Mouse (Mus musculus): Measurements from ENCODE around the gene Slc5a5. TPM values are rescaled to one million over a fixed set of nuclear protein-coding genes. Genes with fewer than 3 reads are reported as not detected.

The Slc5a5 gene
- polyA plus RNA-seq, 1 experiment from 2014 or later, result 0.31 TPM

- H3K27ac ChIP-seq (ENCODE audit: low read length), result peak overlapping the region; percentile 38; the same call in 1 of the 2 replicates
These were observed 26.5 kb downstream of the Slc5a5 start for GRCm38 (mm10) chr8:70866001-70866520.

GRCm38 (mm10) chr8:70865350-70866000 lies 27.1 kb downstream of the Slc5a5 start:
- Histone ChIP-seq H3K9ac (ENCODE audit: low read depth, low read length) (peak overlapping the region; percentile 59), H3K27ac (ENCODE audit: low read length) (peak overlapping the region; percentile 38), H3K4me1 (ENCODE audit: control insufficient read depth, insufficient read depth, low read length) (peaks cover 46% of the 10 kb centered on the region), H3K4me3 (ENCODE audit: low read length) (peak overlapping the region; percentile 53), H3K27me3 (replicated peaks; ENCODE audit: control insufficient read depth, insufficient read depth, low read length) (peaks cover 24% of the 10 kb centered on the region), H3K9me3 (ENCODE audit: control insufficient read depth, low read length) (no peaks in the 10 kb centered on the region), H3K36me3 (ENCODE audit: control insufficient read depth, insufficient read depth, low read length) (no peaks in the 10 kb centered on the region), H3K4me2 (ENCODE audit: low read depth, low read length) (peak overlapping the region; percentile 81)
- ATAC-seq, result peak; percentile 90
- under 1% methylated on average over 46 of the region's 46 CpGs for WGBS

More at GRCm38 (mm10) chr8:70866001-70866520, 26.5 kb downstream of the Slc5a5 start:
- peak; percentile 9 for ATAC-seq
- no peaks in the 10 kb centered on the region for H3K9me3 ChIP-seq (ENCODE audit: control insufficient read depth, low read length)
- H3K9ac ChIP-seq (ENCODE audit: low read depth, low read length), result peak overlapping the region; percentile 51
- peak overlapping the region; percentile 53 for H3K4me2 ChIP-seq (ENCODE audit: low read depth, low read length)
- no peaks in the 10 kb centered on the region for H3K36me3 ChIP-seq (ENCODE audit: control insufficient read depth, insufficient read depth, low read length)
- peaks cover 24% of the 10 kb centered on the region for H3K27me3 ChIP-seq (replicated peaks; ENCODE audit: control insufficient read depth, insufficient read depth, low read length)
- peak overlapping the region; percentile 53 for H3K4me3 ChIP-seq (ENCODE audit: low read length)
- 6% methylated on average over 12 of the region's 12 CpGs for WGBS
- H3K4me1 ChIP-seq (ENCODE audit: control insufficient read depth, insufficient read depth, low read length), result peaks cover 46% of the 10 kb centered on the region

- peak; percentile 10; the same call in 1 of the 2 replicates for ATAC-seq
- Histone ChIP-seq H3K4me2 (ENCODE audit: low read depth, low read length) (peak overlapping the region; percentile 81), H3K4me3 (ENCODE audit: low read length) (peak overlapping the region; percentile 53), H3K9ac (ENCODE audit: low read depth, low read length) (peak overlapping the region; percentile 59), H3K27ac (ENCODE audit: low read length) (peak overlapping the region; percentile 23), H3K9me3 (ENCODE audit: control insufficient read depth, low read length) (no peaks in the 10 kb centered on the region), H3K27me3 (replicated peaks; ENCODE audit: control insufficient read depth, insufficient read depth, low read length) (peaks cover 24% of the 10 kb centered on the region), H3K36me3 (ENCODE audit: control insufficient read depth, insufficient read depth, low read length) (no peaks in the 10 kb centered on the region), H3K4me1 (ENCODE audit: control insufficient read depth, insufficient read depth, low read length) (peaks cover 46% of the 10 kb centered on the region)
- 4% methylated on average over 24 of the region's 24 CpGs for WGBS
These were observed 27.8 kb downstream of the Slc5a5 start for GRCm38 (mm10) chr8:70864712-70865221.

GRCm38 (mm10) chr8:70863956-70864711 lies 28.4 kb downstream of the Slc5a5 start:
- no peaks in the 10 kb centered on the region for H3K36me3 ChIP-seq (ENCODE audit: control insufficient read depth, insufficient read depth, low read length)
- no peak for ATAC-seq
- H3K9ac ChIP-seq (ENCODE audit: low read depth, low read length), result peak overlapping the region; percentile 59
- H3K4me3 ChIP-seq (ENCODE audit: low read length), result peak overlapping the region; percentile 53
- WGBS, result 2% methylated on average over 46 of the region's 46 CpGs
- H3K9me3 ChIP-seq (ENCODE audit: control insufficient read depth, low read length), result no peaks in the 10 kb centered on the region
- H3K4me2 ChIP-seq (ENCODE audit: low read depth, low read length), result peak overlapping the region; percentile 81
- peaks cover 24% of the 10 kb centered on the region for H3K27me3 ChIP-seq (replicated peaks; ENCODE audit: control insufficient read depth, insufficient read depth, low read length)
- peak overlapping the region; percentile 17; the same call in 1 of the 2 replicates for H3K27ac ChIP-seq (ENCODE audit: low read length)
- H3K4me1 ChIP-seq (ENCODE audit: control insufficient read depth, insufficient read depth, low read length), result peaks cover 43% of the 10 kb centered on the region

GRCm38 (mm10) chr8:70862824-70863641 lies 29.5 kb downstream of the Slc5a5 start, which contains the start of gene Kcnn1:
Gene Kcnn1 (minus strand): TSS chr8:70863258.
- no peaks in the 10 kb centered on the region for H3K36me3 ChIP-seq (ENCODE audit: control insufficient read depth, insufficient read depth, low read length)
- peak within 1 kb of the TSS; percentile 59 for H3K9ac ChIP-seq (ENCODE audit: low read depth, low read length)
- no peak for ATAC-seq
- under 1% methylated on average over 55 of the region's 55 CpGs for WGBS
- peaks cover 24% of the 10 kb centered on the region for H3K27me3 ChIP-seq (replicated peaks; ENCODE audit: control insufficient read depth, insufficient read depth, low read length)
- peak within 1 kb of the TSS; percentile 46 for H3K4me3 ChIP-seq (ENCODE audit: low read length)
- peaks cover 32% of the 10 kb centered on the region for H3K4me1 ChIP-seq (ENCODE audit: control insufficient read depth, insufficient read depth, low read length)
- no peaks in the 10 kb centered on the region for H3K9me3 ChIP-seq (ENCODE audit: control insufficient read depth, low read length)
- H3K4me2 ChIP-seq (ENCODE audit: low read depth, low read length), result peak within 1 kb of the TSS; percentile 81
- H3K27ac ChIP-seq (ENCODE audit: low read length), result no peak within 1 kb of the TSS

GRCm38 (mm10) chr8:70857516-70857915 lies 35.0 kb downstream of the Slc5a5 start:
- 20% methylated on average over 4 of the region's 4 CpGs for WGBS
- no peak for ATAC-seq
- H3K27me3 ChIP-seq (replicated peaks; ENCODE audit: control insufficient read depth, insufficient read depth, low read length), result peaks cover 7% of the 10 kb centered on the region; the same call in 1 of the 2 replicates
- 0 out of 2 replicates have a peak overlapping the region, but pooled peaks have one; percentile 65 for H3K9ac ChIP-seq (ENCODE audit: low read depth, low read length)
- no peak overlapping the region for H3K27ac ChIP-seq (ENCODE audit: low read length)
- H3K4me1 ChIP-seq (ENCODE audit: control insufficient read depth, insufficient read depth, low read length), result peaks cover 11% of the 10 kb centered on the region
- no peak overlapping the region for H3K4me2 ChIP-seq (ENCODE audit: low read depth, low read length)
- H3K36me3 ChIP-seq (ENCODE audit: control insufficient read depth, insufficient read depth, low read length), result no peaks in the 10 kb centered on the region
- H3K4me3 ChIP-seq (ENCODE audit: low read length), result no peak overlapping the region
- no peaks in the 10 kb centered on the region for H3K9me3 ChIP-seq (ENCODE audit: control insufficient read depth, low read length)

- Histone ChIP-seq H3K36me3 (ENCODE audit: control insufficient read depth, insufficient read depth, low read length) (no peaks in the 10 kb centered on the region), H3K27me3 (replicated peaks; ENCODE audit: control insufficient read depth, insufficient read depth, low read length) (no peaks in the 10 kb centered on the region), H3K27ac (ENCODE audit: low read length) (no peak overlapping the region), H3K4me2 (ENCODE audit: low read depth, low read length) (peak overlapping the region; percentile 94), H3K9ac (ENCODE audit: low read depth, low read length) (peak overlapping the region; percentile 65), H3K9me3 (ENCODE audit: control insufficient read depth, low read length) (no peaks in the 10 kb centered on the region), H3K4me3 (ENCODE audit: low read length) (peak overlapping the region; percentile 60), H3K4me1 (ENCODE audit: control insufficient read depth, insufficient read depth, low read length) (peaks cover 13% of the 10 kb centered on the region)
- ATAC-seq, result peak; percentile 86
- 7% methylated on average over 33 of the region's 33 CpGs for WGBS
These were observed 35.9 kb downstream of the Slc5a5 start for GRCm38 (mm10) chr8:70856541-70857197.

- Histone ChIP-seq H3K9me3 (ENCODE audit: control insufficient read depth, low read length) (no peaks in the 10 kb centered on the region), H3K36me3 (ENCODE audit: control insufficient read depth, insufficient read depth, low read length) (no peaks in the 10 kb centered on the region), H3K4me2 (ENCODE audit: low read depth, low read length) (no peak overlapping the region), H3K4me1 (ENCODE audit: control insufficient read depth, insufficient read depth, low read length) (peaks cover 13% of the 10 kb centered on the region), H3K9ac (ENCODE audit: low read depth, low read length) (no peak overlapping the region), H3K27me3 (replicated peaks; ENCODE audit: control insufficient read depth, insufficient read depth, low read length) (no peaks in the 10 kb centered on the region), H3K4me3 (ENCODE audit: low read length) (no peak overlapping the region), H3K27ac (ENCODE audit: low read length) (no peak overlapping the region)
- 67% methylated on average over 5 of the region's 5 CpGs for WGBS
- no peak for ATAC-seq
These were observed 36.5 kb downstream of the Slc5a5 start for GRCm38 (mm10) chr8:70856028-70856427.

All from intestine, embryonic 16.5 days (tissue).